Mouse (Mus musculus): ENCODE measurements around the gene Nol9. TPM values are rescaled to one million over a fixed set of nuclear protein-coding genes. Genes with fewer than 3 reads are reported as not detected.

The Nol9 gene
- polyA plus RNA-seq, 2 experiments = 9.8 to 11.5 TPM

DNA sequence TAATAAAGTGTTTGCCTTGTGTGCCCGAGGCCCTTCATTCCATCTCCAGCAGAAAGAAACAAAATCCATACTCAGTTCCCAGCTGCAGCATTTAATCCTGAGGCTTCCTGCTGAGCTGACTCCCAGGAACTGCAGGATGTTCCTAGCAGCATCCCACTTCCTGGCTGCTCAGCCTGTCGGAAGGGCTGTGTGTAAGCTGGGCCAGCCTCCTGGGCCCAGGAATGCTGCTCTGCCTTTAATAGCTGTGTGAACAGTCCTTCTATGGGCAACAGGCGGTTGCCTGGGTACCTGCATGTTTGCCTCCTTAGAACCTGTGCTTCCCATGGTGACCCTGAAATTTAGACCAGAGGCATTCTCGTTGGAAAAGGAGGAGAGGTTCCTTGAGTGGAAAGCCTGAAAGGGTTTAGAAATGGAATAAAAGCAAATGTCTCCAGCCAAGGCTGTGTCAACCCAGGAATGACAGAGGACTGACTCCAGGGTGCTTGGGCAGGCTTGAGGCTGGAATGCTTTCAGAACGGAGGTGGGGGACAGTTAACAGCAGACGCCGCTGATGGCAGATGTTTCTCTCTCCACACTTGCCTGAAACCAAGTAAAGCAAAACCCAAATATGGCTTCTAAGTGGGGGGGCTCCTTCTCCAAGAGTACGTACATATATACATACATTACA lies 31.5 kb upstream of the Nol9 start:
- no peak for ATAC-seq (ENCODE audit: insufficient read depth)
- DNase-seq (ENCODE audit: low read depth in 3 of 3, low spot score in 3 of 3) = no peak
- H3K4me3 ChIP-seq (ENCODE audit: insufficient read depth in 1 of 2, low read depth in 2 of 2, low read length in 2 of 2) = peak overlapping the region in 1 of 2 experiments; percentile 92; a peak in 2 of 4 replicates
- peaks cover 15% of the 10 kb centered on the region for H3K27me3 ChIP-seq (ENCODE audit: control insufficient read depth, insufficient read depth, low read length)
- H3K4me2 ChIP-seq (ENCODE audit: low read depth) = peak overlapping the region; percentile 100
- H3K4me1 ChIP-seq (replicated peaks; ENCODE audit: control insufficient read depth in 2 of 2, insufficient read depth in 2 of 2, low read length in 1 of 2) = peaks cover 27 to 28% of the 10 kb centered on the region in 2 experiments
- no peak overlapping the region for H3K27ac ChIP-seq
- H3K9ac ChIP-seq (replicated peaks) = peak overlapping the region; percentile 61
- TF ChIP-seq CTCF (IDR thresholded peaks at IDR 0.05; ENCODE audit: low read depth) (no peak), EP300 (IDR thresholded peaks at IDR 0.05; ENCODE audit: low read depth) (no peak)
- WGBS (ENCODE audit: insufficient replicate concordance) = 30% methylated on average over 8 of the region's 8 CpGs
- H3K9me3 ChIP-seq (ENCODE audit: control insufficient read depth, low read length) = no peaks in the 10 kb centered on the region
- no peaks in the 10 kb centered on the region; the same call in 1 of the 2 replicates for H3K36me3 ChIP-seq (replicated peaks; ENCODE audit: control insufficient read depth, insufficient read depth, low read depth)

DNA sequence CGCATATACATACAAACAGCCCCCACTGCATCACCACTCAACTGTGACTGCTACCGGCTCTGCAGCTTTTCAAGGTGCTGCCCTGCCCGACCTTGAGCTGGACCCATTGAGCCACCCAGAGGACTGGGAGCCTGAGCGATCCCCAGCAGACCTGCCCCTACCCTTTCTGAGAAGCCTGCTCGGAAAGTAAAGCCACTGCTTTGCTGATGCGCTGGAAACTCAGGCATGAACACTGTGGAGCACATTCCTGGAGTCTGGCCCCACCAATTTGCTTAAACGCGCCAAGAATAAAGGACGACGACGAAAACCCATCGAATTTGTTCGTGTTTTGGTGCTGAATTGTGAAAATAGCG lies 31.0 kb upstream of the Nol9 start:
- peak overlapping the region; percentile 100 for H3K4me2 ChIP-seq (ENCODE audit: low read depth)
- TF ChIP-seq EP300 (IDR thresholded peaks at IDR 0.05; ENCODE audit: low read depth) (no peak), CTCF (IDR thresholded peaks at IDR 0.05; ENCODE audit: low read depth) (no peak)
- no peaks in the 10 kb centered on the region for H3K9me3 ChIP-seq (ENCODE audit: control insufficient read depth, low read length)
- H3K27ac ChIP-seq = no peak overlapping the region
- peak overlapping the region; percentile 58 to 92 for H3K4me3 ChIP-seq (ENCODE audit: insufficient read depth in 1 of 2, low read depth in 2 of 2, low read length in 2 of 2)
- DNase-seq (ENCODE audit: low read depth in 3 of 3, low spot score in 3 of 3) (no peak), ATAC-seq (ENCODE audit: insufficient read depth) (no peak)
- H3K36me3 ChIP-seq (replicated peaks; ENCODE audit: control insufficient read depth, insufficient read depth, low read depth) = no peaks in the 10 kb centered on the region; the same call in 1 of the 2 replicates
- WGBS (ENCODE audit: insufficient replicate concordance) = 2% methylated on average over 14 of the region's 14 CpGs
- peaks cover 15% of the 10 kb centered on the region for H3K27me3 ChIP-seq (ENCODE audit: control insufficient read depth, insufficient read depth, low read length)
- peaks cover 27 to 28% of the 10 kb centered on the region in 2 experiments for H3K4me1 ChIP-seq (replicated peaks; ENCODE audit: control insufficient read depth in 2 of 2, insufficient read depth in 2 of 2, low read length in 1 of 2)
- H3K9ac ChIP-seq (replicated peaks) = peak overlapping the region; percentile 61

DNA sequence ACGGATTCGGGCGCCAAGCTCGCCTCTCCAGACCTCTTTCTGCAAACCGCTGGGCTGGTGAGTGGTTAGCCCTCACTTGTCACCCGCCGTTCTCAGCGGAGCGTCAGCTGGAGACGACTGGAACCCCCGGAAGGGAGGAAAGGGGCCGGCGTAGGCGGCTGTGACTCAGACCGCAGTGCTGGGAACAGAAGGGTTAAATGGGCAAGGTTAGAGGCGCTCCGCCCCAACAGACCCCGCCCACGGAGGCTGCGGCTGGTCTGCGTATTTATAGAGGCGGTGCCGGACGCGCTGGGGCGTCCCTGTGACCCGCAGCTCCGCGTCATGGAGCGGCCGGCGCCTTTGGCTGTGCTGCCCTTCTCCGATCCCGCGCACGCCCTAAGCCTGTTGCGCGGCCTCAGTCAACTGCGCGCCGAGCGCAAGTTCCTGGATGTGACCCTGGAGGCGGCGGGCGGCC lies 30.5 kb upstream of the Nol9 start, which contains the start of gene Klhl21:
Gene Klhl21 (plus strand): TSS at position 182 of the 454 bp plus-strand sequence.
- Histone ChIP-seq H3K4me3 (ENCODE audit: insufficient read depth in 1 of 2, low read depth in 2 of 2, low read length in 2 of 2) (peak within 1 kb of the TSS; percentile 59 to 92), H3K4me1 (replicated peaks; ENCODE audit: control insufficient read depth in 2 of 2, insufficient read depth in 2 of 2, low read length in 1 of 2) (peaks cover 27 to 28% of the 10 kb centered on the region in 2 experiments), H3K9me3 (ENCODE audit: control insufficient read depth, low read length) (no peaks in the 10 kb centered on the region), H3K4me2 (ENCODE audit: low read depth) (peak within 1 kb of the TSS; percentile 100), H3K9ac (replicated peaks) (peak within 1 kb of the TSS; percentile 61), H3K36me3 (replicated peaks; ENCODE audit: control insufficient read depth, insufficient read depth, low read depth) (no peaks in the 10 kb centered on the region; the same call in 1 of the 2 replicates), H3K27ac (peak within 1 kb of the TSS; percentile 53), H3K27me3 (ENCODE audit: control insufficient read depth, insufficient read depth, low read length) (peaks cover 15% of the 10 kb centered on the region)
- DNase-seq (ENCODE audit: low read depth in 3 of 3, low spot score in 3 of 3) (peak; percentile 83 to 88 (median 84)), ATAC-seq (ENCODE audit: insufficient read depth) (peak; percentile 83)
- TF ChIP-seq CTCF (IDR thresholded peaks at IDR 0.05; ENCODE audit: low read depth) (no peak), EP300 (IDR thresholded peaks at IDR 0.05; ENCODE audit: low read depth) (no peak)
- under 1% methylated on average over 44 of the region's 45 CpGs for WGBS (ENCODE audit: insufficient replicate concordance)

DNA sequence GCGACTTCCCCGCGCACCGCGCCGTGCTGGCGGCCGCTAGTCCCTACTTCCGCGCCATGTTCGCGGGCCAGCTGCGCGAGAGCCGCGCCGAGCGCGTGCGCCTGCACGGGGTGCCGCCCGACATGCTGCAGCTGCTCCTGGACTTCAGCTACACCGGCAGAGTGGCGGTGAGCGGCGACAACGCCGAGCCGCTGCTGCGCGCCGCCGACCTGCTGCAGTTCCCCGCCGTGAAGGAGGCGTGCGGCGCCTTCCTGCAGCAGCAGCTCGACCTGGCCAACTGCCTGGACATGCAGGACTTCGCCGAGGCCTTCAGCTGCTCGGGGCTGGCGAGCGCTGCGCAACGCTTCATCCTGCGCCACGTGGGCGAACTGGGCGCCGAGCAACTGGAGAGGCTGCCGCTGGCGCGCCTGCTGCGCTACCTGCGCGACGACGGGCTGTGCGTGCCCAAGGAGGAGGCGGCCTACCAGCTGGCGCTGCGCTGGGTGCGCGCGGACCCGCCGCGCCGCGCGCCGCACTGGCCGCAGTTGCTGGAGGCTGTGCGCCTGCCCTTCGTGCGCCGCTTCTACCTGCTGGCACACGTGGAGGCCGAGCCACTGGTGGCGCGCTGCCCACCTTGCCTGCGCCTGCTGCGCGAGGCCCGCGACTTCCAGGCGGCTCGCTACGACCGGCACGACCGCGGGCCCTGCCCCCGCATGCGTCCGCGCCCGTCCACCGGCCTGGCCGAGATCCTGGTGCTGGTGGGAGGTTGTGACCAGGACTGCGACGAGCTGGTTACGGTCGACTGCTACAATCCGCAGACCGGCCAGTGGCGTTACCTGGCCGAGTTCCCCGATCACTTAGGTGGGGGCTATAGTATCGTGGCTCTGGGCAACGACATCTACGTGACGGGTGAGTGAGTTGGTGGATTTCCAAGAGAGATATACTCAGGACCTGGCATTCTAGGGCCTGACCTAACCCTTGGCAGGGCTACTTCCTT lies 29.8 kb upstream of the Nol9 start:
- ATAC-seq (ENCODE audit: insufficient read depth) (peak; percentile 59), DNase-seq (ENCODE audit: low read depth in 3 of 3, low spot score in 3 of 3) (no peak)
- Histone ChIP-seq H3K36me3 (replicated peaks; ENCODE audit: control insufficient read depth, insufficient read depth, low read depth) (peaks cover 3% of the 10 kb centered on the region; the same call in 1 of the 2 replicates), H3K4me1 (replicated peaks; ENCODE audit: control insufficient read depth in 2 of 2, insufficient read depth in 2 of 2, low read length in 1 of 2) (peaks cover 27 to 28% of the 10 kb centered on the region in 2 experiments), H3K27me3 (ENCODE audit: control insufficient read depth, insufficient read depth, low read length) (peaks cover 15% of the 10 kb centered on the region), H3K4me3 (ENCODE audit: insufficient read depth in 1 of 2, low read depth in 2 of 2, low read length in 2 of 2) (peak overlapping the region; percentile 59 to 92), H3K9me3 (ENCODE audit: control insufficient read depth, low read length) (no peaks in the 10 kb centered on the region), H3K4me2 (ENCODE audit: low read depth) (peak overlapping the region; percentile 100), H3K9ac (replicated peaks) (peak overlapping the region; percentile 61), H3K27ac (peak overlapping the region; percentile 85)
- under 1% methylated on average over 113 of the region's 115 CpGs for WGBS (ENCODE audit: insufficient replicate concordance)
- TF ChIP-seq CTCF (IDR thresholded peaks at IDR 0.05; ENCODE audit: low read depth) = no peak
